Mouse (Mus musculus): Measurements from ENCODE around the gene Abcg5. TPM values are rescaled to one million over a fixed set of nuclear protein-coding genes. Genes with fewer than 3 reads are reported as not detected.

The Abcg5 gene
- total and polyA plus RNA-seq, 3 experiments: not detected

- Histone ChIP-seq H3K4me3 (replicated peaks in 1 of 3; ENCODE audit: low read depth in 2 of 3, low read length in 2 of 3, poor library complexity in 1 of 3) (no peak overlapping the region), H3K79me2 (replicated peaks; ENCODE audit: control insufficient read depth, extremely low read depth, insufficient read depth, poor library complexity, severe bottlenecking) (no peaks in the 10 kb centered on the region), H3K4me2 (ENCODE audit: insufficient read depth, low read depth, poor library complexity, severe bottlenecking) (no peak overlapping the region), H3K27me3 (replicated peaks) (no peaks in the 10 kb centered on the region), H3K9me3 (replicated peaks; ENCODE audit: low read length) (no peaks in the 10 kb centered on the region), H3K4me1 (ENCODE audit: control insufficient read depth in 1 of 2, insufficient read depth in 2 of 2) (peaks cover 3 to 9% of the 10 kb centered on the region in 2 experiments), H3K27ac (ENCODE audit: insufficient read depth, low read depth) (no peak overlapping the region), H3K9ac (ENCODE audit: insufficient read depth, low read depth) (no peak overlapping the region), H3K36me3 (replicated peaks in 1 of 2; ENCODE audit: control insufficient read depth in 1 of 2, insufficient read depth in 1 of 2, low read length in 1 of 2) (peaks cover 0 to 24% of the 10 kb centered on the region in 2 experiments)
- DNase-seq (ENCODE audit: extremely low read depth): no peak
- in situ Hi-C loops (cut with MboI; ENCODE audit: low pct_ligation_motif_present, low pct_unique_long_range_greater_than_20kb, low sequenced_read_pairs) (no loop called here), dilution Hi-C loops (cut with MboI; ENCODE audit: extremely low pct_ligation_motif_present, extremely low pct_unique_long_range_greater_than_20kb, low sequenced_read_pairs) (no loop called here)
- no peak for TF ChIP-seq ZKSCAN1 (IDR thresholded peaks at IDR 0.05; ENCODE audit: borderline replicate concordance, low read depth, low read length)
- TF ChIP-seq RAD21 (IDR thresholded peaks at IDR 0.05; ENCODE audit: low read depth, low read length): no peak
- no peak for TF ChIP-seq SIN3A (IDR thresholded peaks at IDR 0.05; ENCODE audit: low read length)
- no peak for TF ChIP-seq ZMIZ1 (IDR thresholded peaks at IDR 0.05; ENCODE audit: low read depth, low read length)
- no peak for TF ChIP-seq MYC (IDR thresholded peaks at IDR 0.05; ENCODE audit: low read depth, low read length)
- no peak for TF ChIP-seq POLR2A (IDR thresholded peaks at IDR 0.05; ENCODE audit: low read depth, low read length)
- no peak for TF ChIP-seq IRF4 (IDR thresholded peaks at IDR 0.05; ENCODE audit: low read depth, low read length)
- TF ChIP-seq TBP (conservative IDR thresholded peaks at IDR 0.05; ENCODE audit: low read depth, low read length): no peak
- no peak for TF ChIP-seq KAT2A (IDR thresholded peaks at IDR 0.05; ENCODE audit: insufficient replicate concordance, low read length)
- no peak for TF ChIP-seq NRF1 (IDR thresholded peaks at IDR 0.05; ENCODE audit: low read depth, low read length)
- no peak for TF ChIP-seq MXI1 (IDR thresholded peaks at IDR 0.05; ENCODE audit: low read depth, low read length)
- no peak for TF ChIP-seq ZNF384 (IDR thresholded peaks at IDR 0.05; ENCODE audit: low read depth, low read length)
Observed at GRCm38 (mm10) chr17:84639796-84640378, 42.9 kb downstream of the Abcg5 start.

- no peaks in the 10 kb centered on the region for H3K79me2 ChIP-seq (replicated peaks; ENCODE audit: control insufficient read depth, extremely low read depth, insufficient read depth, poor library complexity, severe bottlenecking)
- in situ Hi-C loops (cut with MboI; ENCODE audit: low pct_ligation_motif_present, low pct_unique_long_range_greater_than_20kb, low sequenced_read_pairs): no loop called here
- peaks cover 0 to 27% of the 10 kb centered on the region in 2 experiments for H3K36me3 ChIP-seq (replicated peaks in 1 of 2; ENCODE audit: control insufficient read depth in 1 of 2, insufficient read depth in 1 of 2, low read length in 1 of 2)
- dilution Hi-C loops (cut with MboI; ENCODE audit: extremely low pct_ligation_motif_present, extremely low pct_unique_long_range_greater_than_20kb, low sequenced_read_pairs): no loop called here
- H3K9ac ChIP-seq (ENCODE audit: insufficient read depth, low read depth): no peak overlapping the region
- H3K27me3 ChIP-seq (replicated peaks): no peaks in the 10 kb centered on the region
- peaks cover 8 to 21% of the 10 kb centered on the region in 2 experiments for H3K4me1 ChIP-seq (ENCODE audit: control insufficient read depth in 1 of 2, insufficient read depth in 2 of 2)
- TF ChIP-seq RCOR1 (conservative IDR thresholded peaks at IDR 0.05; ENCODE audit: low read depth, low read length) (no peak), BHLHE40 (IDR thresholded peaks at IDR 0.05; ENCODE audit: low read depth, low read length) (no peak), ZKSCAN1 (IDR thresholded peaks at IDR 0.05; ENCODE audit: borderline replicate concordance, low read depth, low read length) (no peak), CHD1 (IDR thresholded peaks at IDR 0.05; ENCODE audit: low read depth, low read length) (no peak), CTCF (conservative IDR thresholded peaks at IDR 0.05 in 1 of 2, IDR thresholded peaks at IDR 0.05 in 1 of 2; ENCODE audit: low read depth in 2 of 2, low read length in 2 of 2) (no peak), MXI1 (IDR thresholded peaks at IDR 0.05; ENCODE audit: low read depth, low read length) (no peak), NRF1 (IDR thresholded peaks at IDR 0.05; ENCODE audit: low read depth, low read length) (no peak), ZC3H11A (IDR thresholded peaks at IDR 0.05; ENCODE audit: low read depth, low read length) (no peak), POLR2A (IDR thresholded peaks at IDR 0.05; ENCODE audit: low read depth, low read length) (no peak)
- H3K27ac ChIP-seq (ENCODE audit: insufficient read depth, low read depth): no peak overlapping the region
- no peaks in the 10 kb centered on the region for H3K9me3 ChIP-seq (replicated peaks; ENCODE audit: low read length)
- H3K4me2 ChIP-seq (ENCODE audit: insufficient read depth, low read depth, poor library complexity, severe bottlenecking): no peak overlapping the region
- no peak for DNase-seq (ENCODE audit: extremely low read depth)
- no peak overlapping the region for H3K4me3 ChIP-seq (replicated peaks in 1 of 3; ENCODE audit: low read depth in 2 of 3, low read length in 2 of 3, poor library complexity in 1 of 3)
Observed at GRCm38 (mm10) chr17:84637971-84638370, 44.8 kb downstream of the Abcg5 start.
